Mouse (Mus musculus): Measurements from ENCODE around the gene Mast4. TPM values are rescaled to one million over a fixed set of nuclear protein-coding genes. Genes with fewer than 3 reads are reported as not detected.

Mast4 gene
- total RNA-seq, 2 experiments from 2014 or later = 80.4 to 89.0 TPM

- DNase-seq = no peak
Observed at GRCm38 (mm10) chr13:102958273-102959270, 375.7 kb downstream of the Mast4 start.

- peak; percentile 43 for DNase-seq
Observed at GRCm38 (mm10) chr13:102957508-102958272, 376.6 kb downstream of the Mast4 start.

GRCm38 (mm10) chr13:102955506-102955905 lies 378.8 kb downstream of the Mast4 start:
- no peak for DNase-seq

GRCm38 (mm10) chr13:102949756-102950155 lies 384.5 kb downstream of the Mast4 start:
- DNase-seq = no peak

GRCm38 (mm10) chr13:102948966-102949365 lies 385.3 kb downstream of the Mast4 start:
- DNase-seq = peak; percentile 17

DNA sequence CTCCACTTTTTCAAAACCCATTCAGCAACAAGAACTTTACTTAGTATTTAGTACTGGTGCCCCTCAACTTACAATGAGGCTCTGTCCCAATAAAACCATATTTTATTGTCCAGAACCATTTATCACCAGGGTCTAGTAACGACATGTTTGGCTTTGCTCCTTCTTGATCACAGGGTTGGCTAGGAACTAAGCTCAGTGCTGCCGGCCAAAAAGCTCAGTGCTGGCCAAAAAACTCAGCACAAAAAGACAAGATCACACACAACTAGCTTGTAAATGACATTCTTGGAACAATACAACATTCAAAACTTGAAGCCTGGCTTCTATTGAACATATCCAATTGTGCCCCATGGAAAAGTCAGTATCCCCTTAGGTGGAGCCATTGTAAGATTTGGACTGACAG lies 386.8 kb downstream of the Mast4 start:
- DNase-seq = peak; percentile 22

DNA sequence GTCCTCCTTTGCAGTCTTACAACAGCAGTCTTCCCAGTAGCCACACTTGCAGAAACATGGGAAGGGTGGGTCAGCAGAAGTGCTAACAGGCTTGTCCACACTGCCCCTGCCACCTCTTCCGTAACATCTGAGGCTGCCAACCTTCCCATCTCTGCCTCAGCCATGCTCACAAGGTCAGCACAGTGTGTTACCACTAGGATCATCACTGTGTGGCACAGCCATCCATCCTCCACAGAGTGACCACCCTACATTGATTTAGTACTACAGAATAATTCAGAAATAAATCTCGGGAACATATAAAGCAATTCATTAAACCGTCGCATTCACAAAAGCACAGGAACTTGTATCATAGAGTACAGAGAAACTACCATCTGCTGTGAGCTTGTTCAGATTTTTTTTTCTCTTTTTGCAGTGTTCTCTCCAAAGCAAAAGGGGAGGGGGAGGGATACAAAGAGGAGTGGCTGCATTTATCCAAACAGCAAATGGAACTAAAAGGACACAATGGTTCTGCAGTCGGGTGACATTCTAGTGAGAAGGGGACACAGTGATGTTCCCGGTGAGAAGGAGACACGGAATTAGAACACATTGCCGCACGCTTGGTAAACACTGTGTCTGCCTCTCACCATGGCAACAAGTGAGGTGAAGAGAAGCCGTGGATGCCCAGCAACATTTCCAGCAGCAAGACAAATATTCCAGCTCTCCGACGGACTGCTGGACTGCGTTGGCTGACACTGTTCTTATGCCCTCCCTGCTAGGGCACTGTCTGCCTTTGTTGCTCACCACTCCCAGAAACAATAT lies 388.1 kb downstream of the Mast4 start:
- DNase-seq = no peak

DNA sequence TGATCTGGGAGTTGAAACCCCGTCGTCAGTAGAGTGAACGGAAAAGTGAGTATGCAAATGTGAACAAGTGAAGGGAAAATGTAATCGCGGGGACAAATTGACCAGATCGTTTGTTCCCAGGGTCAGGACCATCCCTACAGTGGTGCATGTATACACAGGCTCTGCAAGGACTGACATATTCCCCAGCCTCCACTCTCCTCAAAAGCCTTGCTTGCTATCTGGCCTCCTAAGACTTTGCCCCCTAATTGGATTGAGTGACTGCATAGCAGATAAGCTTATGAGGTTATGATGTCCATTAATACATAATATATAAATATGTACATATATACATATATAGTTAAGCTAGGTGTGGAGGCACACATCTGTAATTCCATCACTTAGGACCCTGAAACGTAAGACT lies 388.8 kb downstream of the Mast4 start:
- DNase-seq = no peak

DNA sequence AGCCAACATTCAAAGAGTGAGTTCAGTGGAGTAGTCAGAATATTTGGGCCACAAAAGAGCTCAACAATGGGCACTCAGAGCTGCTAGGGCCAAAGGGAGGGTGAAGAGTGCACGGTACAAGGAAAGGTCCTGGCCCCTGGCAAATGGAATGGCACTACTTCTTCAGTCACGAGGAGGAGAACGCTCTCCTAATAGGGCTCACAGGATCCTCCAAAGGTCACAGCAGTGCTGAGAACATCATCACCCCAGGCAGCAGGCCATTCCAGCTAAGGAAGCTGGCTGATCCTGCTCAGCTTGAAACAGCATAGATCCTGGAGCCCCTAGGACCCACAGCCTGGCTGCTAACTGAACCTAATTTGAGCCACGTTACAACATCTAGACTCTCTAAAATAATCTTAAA lies 389.8 kb downstream of the Mast4 start:
- DNase-seq = no peak

- DNase-seq = no peak
Observed at GRCm38 (mm10) chr13:102942557-102942956, 391.7 kb downstream of the Mast4 start.

- no peak for DNase-seq
Observed at GRCm38 (mm10) chr13:102940476-102940875, 393.8 kb downstream of the Mast4 start.

- no peak for DNase-seq
Observed at GRCm38 (mm10) chr13:102936233-102936632, 398.1 kb downstream of the Mast4 start.

- DNase-seq = no peak
Observed at GRCm38 (mm10) chr13:102935788-102936187, 398.5 kb downstream of the Mast4 start.

DNA sequence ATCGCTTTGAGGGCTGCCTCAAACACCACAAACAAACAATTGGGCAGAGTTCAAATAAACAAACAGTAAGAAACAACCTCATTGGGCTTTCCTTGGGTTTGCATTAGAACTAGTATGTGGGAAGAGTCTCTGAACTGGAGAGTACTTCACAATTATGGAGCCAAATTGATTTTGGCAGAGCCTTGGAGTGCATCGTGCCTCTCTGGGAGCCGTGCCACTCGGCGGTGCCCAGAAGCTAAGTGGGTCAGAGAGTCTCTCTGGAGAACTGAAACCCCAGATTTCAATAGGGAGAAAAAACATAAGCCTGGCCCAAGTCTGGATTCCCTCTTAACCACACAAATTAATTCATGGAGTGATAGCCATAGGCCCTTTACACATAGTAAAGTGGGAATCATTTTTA lies 400.6 kb downstream of the Mast4 start:
- DNase-seq = peak; percentile 60

- DNase-seq = no peak
Observed at GRCm38 (mm10) chr13:102932434-102932833, 401.9 kb downstream of the Mast4 start.

DNA sequence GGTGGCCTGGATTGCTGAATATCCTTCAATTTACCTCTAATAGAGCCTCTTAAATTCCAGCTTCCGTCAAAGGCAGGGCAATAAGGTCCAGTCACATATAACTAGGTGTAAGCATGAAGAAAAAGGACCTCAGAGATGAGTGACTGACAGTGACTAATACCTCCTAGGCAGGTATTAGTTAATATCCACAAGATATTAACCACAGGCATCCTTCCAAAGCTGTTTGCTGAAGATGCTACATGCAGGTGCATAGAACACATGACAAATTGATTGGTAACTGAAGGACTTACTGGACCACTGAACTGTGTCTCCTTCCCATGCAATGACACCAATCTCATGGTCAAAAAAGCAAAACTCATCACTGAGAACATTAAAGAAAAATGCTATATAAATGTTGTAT lies 402.3 kb downstream of the Mast4 start:
- DNase-seq = no peak

GRCm38 (mm10) chr13:102925844-102926598 lies 408.3 kb downstream of the Mast4 start:
- DNase-seq = no peak

DNA sequence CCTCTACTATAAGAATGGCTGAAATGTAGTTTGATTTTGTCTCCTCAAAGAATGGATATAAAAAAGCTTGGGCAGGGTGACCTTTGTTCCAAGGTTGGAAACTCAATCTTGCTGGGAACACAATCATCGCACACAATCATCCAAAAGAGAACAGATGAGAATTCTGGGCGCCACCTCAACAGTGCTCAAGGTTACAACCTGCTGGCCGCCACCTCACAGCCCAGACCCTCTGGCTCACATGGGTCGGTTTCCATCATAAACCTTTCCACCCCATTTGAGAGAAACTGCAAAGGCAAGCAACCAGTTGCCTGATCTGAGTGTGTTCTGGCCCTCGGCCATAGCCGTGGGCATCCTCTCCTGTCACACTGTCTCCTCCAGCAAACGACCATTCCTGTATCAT lies 414.6 kb downstream of the Mast4 start:
- DNase-seq = no peak

DNA sequence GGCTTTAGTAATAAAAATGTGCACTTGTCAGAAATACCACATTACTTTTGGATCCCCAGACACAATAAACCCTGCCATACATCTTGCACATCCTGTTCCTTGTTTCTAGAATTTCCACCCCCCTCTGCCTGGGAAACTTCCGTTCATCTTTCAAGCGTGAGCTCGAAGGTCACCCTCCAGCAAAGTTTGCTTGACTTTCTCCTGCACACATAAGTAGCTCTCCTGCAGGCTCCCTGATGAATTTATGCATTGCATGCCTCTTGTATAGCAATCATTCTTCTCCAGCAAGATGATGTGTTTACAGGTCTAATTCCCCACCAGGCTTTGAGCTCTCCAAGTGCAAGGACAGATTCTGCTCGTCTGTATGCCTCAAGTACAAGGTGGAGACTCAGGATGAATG lies 415.7 kb downstream of the Mast4 start:
- DNase-seq = no peak

DNA sequence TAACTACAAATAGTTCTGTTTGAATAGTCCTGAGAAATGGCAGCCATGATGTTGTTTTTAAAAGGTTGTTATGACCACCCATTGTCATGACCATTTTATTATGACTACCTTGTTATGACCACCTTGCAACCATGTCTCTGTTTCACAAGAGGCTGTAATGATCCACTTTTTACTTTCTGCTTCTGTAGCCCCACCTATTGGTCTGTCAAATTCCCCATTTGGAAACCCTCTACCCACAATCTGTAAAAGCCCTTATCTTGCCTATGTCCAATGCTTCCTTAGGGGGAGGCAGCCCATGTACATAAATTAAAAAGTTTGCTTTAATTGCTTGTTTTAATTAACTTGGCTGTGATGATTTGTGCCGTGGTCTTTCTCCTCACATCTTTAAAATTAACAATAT lies 419.0 kb downstream of the Mast4 start:
- DNase-seq = no peak

- DNase-seq = no peak
Observed at GRCm38 (mm10) chr13:102914800-102915199, 419.5 kb downstream of the Mast4 start.

GRCm38 (mm10) chr13:102913919-102914318 lies 420.4 kb downstream of the Mast4 start:
- DNase-seq = no peak
